Mouse (Mus musculus) adrenal gland, postnatal 14 days (tissue): ENCODE measurements around the gene Capn2. TPM values are rescaled to one million over a fixed set of nuclear protein-coding genes. Genes with fewer than 3 reads are reported as not detected.

ENCODE experiments used
- DNase-seq: peaks from one replicate; pipeline ENCODE4 v3.0.0; 2021; ENCODE audit warnings: mixed read lengths
- total RNA-seq: library from RNA; stranded (reverse); gene quantifications from 2 replicates; pipeline ENCODE4 v1.2.3, GENCODE M21; 2021

Gene Capn2
- total RNA-seq, 1 experiment from 2014 or later: 78.0 TPM

DNA sequence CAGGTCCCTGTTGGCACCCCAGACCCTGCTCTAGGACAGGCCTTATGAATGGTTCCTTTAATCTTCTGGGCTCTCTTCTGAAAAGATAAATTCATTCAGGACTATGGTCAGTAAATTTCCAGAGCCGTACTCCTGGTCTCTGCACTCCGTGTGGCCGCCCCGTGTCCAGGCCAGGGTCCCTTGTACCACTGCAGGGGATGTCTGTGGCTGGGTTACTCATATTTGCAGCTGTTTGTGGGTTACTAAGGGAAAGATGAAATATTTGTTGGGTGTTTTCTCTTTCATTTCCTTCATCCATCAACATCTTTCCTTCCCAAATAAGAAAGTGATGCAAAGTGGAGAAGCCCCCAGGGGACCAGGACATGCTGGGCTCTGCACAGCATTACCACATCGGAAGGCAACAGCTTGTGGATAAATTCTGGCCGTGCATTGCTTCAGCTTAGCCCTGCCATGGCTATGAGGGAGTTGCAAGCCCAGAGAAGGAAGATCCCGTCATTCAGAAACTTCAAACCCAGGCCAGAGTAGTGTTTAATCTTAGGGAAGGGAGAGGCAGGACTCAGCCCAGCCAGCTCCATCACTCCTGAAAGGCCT lies 15.5 kb downstream of the Capn2 start:
- DNase-seq: peak; percentile 37

DNA sequence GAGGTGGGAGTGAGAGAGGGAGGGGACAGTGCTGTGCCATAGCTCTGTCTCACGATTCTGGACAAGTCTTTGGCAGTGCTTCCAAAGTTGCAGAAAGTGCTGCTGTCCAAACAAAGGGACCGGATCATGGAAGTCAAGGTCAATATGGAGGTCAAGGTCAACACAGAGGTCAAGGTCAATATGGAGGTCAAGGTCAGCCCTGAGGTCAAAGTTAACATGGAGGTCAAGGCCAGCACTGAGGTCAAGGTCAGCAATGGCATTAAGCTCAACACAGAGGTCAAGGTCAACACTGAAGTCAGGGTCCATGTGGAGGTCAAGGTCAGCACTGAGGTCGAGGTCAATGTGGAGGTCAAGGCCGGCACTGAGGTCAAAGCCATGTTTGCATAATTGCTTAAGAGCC lies 16.6 kb downstream of the Capn2 start:
- DNase-seq: no peak

- no peak for DNase-seq
Observed at GRCm38 (mm10) chr1:182500224-182500623, 17.2 kb downstream of the Capn2 start.

DNA sequence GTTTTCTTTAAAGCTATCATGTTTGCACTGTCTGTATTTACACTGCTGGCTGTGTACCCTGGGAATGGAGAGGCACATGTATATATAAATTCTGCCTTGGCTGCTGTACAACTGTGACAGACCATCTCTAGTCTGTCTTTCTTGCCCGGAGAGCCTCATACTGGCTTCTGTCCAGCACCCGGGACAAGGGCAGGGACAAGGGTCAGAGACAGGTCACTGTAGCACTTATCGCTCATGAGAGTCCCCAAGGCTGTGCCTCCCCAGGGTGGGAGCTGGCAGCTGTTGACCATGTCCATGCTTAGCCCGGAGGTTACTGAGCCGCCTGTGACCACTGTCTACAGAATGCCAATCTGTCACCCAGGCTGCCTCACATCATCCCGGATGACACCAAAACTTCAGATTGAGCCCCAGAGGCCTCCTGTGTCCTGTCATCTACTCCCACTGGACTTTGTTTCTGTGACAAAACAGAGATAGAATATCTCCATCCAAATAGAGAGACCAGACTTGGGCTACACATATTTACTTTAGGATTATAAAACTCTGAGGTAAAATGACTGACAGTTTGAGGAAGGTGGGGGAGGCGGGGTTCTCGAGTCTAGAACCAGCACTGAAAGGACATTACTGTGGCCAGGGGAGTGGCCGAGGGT lies 17.8 kb downstream of the Capn2 start:
- DNase-seq: peak; percentile 70

DNA sequence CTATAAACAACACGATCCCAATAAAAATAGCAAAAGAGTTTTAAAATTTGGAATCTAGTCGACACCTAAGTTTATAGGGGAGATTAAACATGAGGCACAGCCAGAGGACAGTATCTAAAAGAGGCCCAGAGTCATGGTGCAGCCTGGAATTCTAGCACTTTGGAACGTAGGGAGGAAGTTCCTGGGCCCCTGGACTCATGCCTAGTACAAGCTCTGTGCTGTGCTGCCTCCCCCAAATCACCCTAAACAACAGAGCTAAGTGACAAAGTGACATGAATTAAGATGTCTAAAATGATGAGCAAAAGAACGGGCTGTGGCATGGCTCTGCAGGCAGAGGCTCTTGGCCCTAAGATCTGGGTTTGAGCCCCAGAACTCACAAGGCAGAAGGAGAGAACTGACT lies 19.7 kb downstream of the Capn2 start:
- no peak for DNase-seq

GRCm38 (mm10) chr1:182496685-182497084 lies 20.7 kb downstream of the Capn2 start:
- no peak for DNase-seq

- no peak for DNase-seq
Observed at GRCm38 (mm10) chr1:182494285-182495145, 22.9 kb downstream of the Capn2 start.

DNA sequence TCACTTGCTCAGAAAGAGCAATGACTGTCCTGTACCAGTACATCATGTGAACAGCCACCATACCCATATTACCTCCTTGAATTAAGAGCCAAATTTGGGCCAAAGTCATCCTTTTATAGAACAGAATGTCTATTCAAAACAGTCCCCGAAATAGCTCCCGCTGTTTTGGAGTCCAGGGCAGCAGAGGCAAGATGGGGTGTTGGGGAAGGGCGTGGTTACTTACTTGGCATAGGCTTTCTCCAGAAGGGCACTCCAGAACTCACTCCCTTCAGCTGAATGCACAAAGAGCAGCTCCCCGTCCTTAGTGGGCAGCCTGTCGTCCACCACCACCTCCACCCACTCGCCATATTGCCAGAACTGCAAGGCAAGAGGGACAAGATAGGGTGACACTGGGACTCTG lies 25.6 kb downstream of the Capn2 start:
- DNase-seq: no peak

DNA sequence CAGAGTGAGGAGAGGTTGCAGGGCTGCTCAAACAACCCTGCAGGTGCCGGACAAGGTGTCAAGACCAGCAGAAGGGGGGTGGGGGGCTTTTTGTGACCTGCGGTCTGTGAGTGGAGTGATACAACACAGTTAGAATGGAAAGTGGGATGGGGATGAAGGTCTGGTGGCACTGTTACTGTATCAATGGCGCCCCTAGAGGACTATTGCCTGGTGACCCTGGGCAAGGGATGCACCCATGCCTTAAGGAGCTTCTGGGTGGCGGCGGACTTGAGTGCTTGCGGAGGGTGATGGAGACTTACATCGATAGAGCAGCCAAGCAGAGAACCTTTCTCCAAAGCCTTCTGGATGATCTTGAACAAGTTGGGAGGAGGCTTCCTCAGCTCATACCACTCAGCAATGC lies 26.8 kb downstream of the Capn2 start:
- DNase-seq: no peak

DNA sequence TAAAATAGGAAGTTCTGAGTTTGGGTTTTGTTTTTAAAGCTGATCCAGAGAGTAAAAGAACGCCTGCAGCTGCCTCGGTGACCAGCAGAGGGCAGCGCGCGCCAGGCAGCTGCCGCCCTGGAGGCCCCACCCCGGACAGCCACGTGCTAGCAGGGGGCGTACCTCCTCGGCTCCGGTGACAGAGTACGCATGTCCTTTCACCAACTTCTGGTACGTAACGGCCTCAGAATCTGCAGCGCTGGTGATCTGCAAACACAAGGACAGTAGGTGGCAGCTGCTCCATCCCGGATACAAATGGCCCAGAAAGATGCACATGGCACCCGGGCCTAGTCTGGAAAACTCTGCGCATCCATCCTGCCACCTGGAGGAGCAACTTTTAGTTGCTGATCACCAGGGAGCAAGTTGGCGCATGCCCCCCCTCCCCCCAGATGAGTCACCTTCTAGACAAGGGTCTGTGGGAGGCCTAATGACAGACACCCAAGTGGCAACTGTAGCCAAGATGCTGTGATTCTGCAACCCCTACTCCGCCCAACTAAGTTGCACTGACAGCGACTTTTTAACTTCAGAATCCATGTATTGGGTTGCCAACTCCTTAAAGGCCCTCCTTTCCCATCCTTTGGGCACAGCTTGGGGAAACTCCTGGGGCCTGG lies 27.5 kb downstream of the Capn2 start:
- peak; percentile 96 for DNase-seq

DNA sequence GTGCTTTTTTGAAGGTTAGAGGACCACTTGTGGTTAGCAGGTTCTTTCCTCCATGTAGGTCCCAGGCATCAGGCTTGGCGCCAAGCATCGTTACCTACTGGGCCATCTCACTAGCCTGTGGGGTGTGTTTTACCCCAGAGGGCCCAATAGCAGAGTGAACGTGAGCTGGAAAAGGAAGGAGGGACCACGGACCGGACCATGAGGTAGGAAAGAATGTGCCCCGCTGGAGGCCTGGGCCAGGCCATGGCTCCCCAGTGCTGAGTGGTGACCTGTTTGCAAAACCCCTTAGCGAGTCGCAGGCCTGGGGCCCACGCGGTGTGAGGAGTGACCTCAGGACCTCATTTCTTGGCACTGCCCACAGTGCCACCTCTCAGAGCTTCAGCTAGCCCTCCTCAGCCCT lies 28.9 kb downstream of the Capn2 start:
- DNase-seq: no peak

DNA sequence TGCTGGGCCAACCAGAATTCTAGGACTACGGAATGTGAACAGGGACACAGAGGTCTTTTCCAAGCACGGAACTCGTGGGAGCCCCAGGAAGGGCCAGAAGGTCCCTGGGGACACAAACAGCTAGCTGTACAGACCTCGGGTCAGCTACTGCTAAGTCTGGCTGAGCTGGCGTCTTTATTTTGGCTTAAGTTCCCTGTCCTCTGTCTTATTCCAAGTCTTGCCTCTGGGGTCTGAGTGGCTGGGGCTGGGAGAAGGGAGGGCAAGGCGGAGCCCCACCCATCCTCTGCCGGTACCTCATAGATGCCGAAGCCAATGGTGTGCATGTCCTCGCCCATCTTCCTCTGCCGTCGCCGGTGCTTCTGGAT lies 33.5 kb downstream of the Capn2 start:
- peak; percentile 55 for DNase-seq

GRCm38 (mm10) chr1:182482991-182483909 lies 34.2 kb downstream of the Capn2 start:
- no peak for DNase-seq

GRCm38 (mm10) chr1:182481646-182482295 lies 35.6 kb downstream of the Capn2 start:
- no peak for DNase-seq

DNA sequence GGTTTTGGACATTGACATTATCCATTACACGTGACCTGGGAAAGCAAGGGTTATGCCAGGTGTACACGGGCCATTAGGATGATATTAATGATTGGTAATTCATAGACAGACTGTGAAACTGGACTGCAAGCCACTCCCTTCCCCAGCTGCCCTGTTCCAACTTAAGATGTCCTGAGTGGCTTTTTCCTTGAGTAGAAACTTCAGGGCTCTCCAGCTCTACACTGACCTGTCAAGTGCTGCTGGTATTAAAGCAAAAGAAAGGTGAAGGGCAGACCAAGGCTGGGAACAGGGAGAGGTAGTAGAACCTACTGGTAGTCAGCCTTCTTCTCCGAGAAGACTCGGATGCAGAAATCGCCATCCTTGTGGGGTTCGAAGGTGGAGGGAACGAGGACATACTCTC lies 36.3 kb downstream of the Capn2 start:
- DNase-seq: no peak

- DNase-seq: no peak
Observed at GRCm38 (mm10) chr1:182478935-182479334, 38.5 kb downstream of the Capn2 start.

GRCm38 (mm10) chr1:182475005-182475796 lies 42.2 kb downstream of the Capn2 start:
- no peak for DNase-seq

DNA sequence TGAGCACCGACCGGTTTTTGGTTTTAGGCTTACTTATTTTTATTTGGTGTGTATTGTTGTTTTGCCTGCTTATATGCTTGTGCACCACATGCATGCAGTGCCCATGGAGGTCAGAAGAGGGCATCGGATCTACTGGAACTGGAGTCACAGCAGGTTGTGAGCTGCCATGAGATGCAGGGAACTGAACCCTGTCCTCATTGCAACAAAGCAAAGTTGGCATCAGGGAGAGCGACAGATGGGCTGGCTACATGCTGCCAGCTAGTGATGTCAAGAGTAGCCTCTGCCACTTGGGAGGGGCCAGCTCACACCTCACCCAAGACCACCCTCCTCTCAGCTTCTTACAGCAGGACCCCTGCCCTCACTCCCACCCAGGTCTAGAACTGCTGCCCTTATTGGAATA lies 51.4 kb downstream of the Capn2 start:
- DNase-seq: no peak

GRCm38 (mm10) chr1:182465309-182465708 lies 52.1 kb downstream of the Capn2 start:
- no peak for DNase-seq

DNA sequence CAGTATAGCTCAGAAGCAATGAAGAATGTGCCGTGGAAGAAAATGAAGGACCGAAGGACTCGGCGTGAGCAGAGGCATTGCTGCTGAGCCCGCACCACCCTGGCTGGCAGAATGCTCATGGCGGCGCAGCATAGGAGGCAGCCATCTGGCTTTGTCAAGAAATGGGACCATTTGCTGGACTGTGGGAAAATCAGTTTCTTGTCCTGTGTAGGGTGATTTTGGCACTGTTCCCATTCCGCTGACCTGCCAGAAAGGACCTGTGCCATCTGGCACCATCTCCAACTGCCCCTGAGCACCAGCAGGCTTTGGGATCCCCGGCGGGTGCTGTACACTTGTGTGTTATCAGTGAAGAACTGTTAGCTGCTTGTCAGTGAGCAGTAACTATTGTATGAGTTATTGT lies 55.6 kb downstream of the Capn2 start:
- peak; percentile 53 for DNase-seq
